Mouse (Mus musculus): ENCODE results near the gene Fam187b. TPM values are rescaled to one million over a fixed set of nuclear protein-coding genes. Genes with fewer than 3 reads are reported as not detected.

Fam187b gene
- polyA plus RNA-seq, 1 experiment from 2014 or later = 2.5 TPM

DNA sequence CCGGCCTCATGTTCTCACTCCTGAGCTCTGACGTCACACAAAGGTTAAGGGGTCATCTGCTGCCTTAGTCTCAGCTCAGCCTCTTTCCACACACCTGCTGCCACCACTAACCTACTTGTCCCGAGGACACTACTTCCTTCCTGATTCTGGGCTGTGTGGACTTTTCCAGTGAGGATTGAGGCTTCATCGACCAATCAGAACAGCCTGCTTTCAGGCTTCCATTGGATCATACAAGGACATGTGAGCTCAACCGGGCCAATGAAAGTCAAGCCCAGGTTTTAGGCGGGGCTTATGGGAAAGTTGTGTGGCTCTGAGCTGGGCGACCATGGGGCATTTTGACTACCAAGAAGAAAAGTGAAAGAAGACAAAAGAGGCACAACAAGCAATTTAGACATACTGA, 63.3 kb downstream of the Fam187b start:
- H3K9me3 ChIP-seq = no peaks in the 10 kb centered on the region
- H3K27me3 ChIP-seq (ENCODE audit: insufficient read depth, poor library complexity, severe bottlenecking) = peaks cover 21% of the 10 kb centered on the region
- no peak overlapping the region for H3K4me3 ChIP-seq
- H3K27ac ChIP-seq = no peak overlapping the region
- no peaks in the 10 kb centered on the region for H3K36me3 ChIP-seq
- 83% methylated on average over 7 of the region's 7 CpGs for WGBS
- no peak for DNase-seq (ENCODE audit: low spot score)
- H3K4me1 ChIP-seq = peaks cover 5% of the 10 kb centered on the region

DNA sequence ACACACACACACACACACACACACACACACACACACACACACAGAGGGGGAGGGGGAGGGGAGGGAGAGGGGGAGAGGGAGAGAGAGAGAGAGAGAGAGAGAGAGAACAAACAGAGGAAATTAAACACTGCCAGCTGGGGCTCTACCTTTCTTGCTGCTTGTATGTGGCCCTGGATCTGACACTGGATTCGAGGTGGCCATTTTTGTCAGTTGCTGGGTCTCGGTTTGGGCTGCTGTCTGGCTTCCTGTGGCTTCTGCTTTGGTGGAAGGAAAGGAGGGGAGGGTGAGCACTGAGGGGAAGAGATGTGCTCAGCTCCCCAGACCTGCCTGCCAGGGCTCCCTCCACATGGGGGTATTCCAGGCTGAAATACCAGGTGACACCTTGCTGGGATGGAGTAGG, 64.1 kb downstream of the Fam187b start:
- no peak overlapping the region for H3K27ac ChIP-seq
- H3K4me3 ChIP-seq = no peak overlapping the region
- WGBS = 80% methylated on average over 2 of the region's 2 CpGs
- H3K9me3 ChIP-seq = no peaks in the 10 kb centered on the region
- H3K4me1 ChIP-seq = peaks cover 12% of the 10 kb centered on the region
- H3K27me3 ChIP-seq (ENCODE audit: insufficient read depth, poor library complexity, severe bottlenecking) = peaks cover 28% of the 10 kb centered on the region
- no peaks in the 10 kb centered on the region for H3K36me3 ChIP-seq
- no peak for DNase-seq (ENCODE audit: low spot score)

DNA sequence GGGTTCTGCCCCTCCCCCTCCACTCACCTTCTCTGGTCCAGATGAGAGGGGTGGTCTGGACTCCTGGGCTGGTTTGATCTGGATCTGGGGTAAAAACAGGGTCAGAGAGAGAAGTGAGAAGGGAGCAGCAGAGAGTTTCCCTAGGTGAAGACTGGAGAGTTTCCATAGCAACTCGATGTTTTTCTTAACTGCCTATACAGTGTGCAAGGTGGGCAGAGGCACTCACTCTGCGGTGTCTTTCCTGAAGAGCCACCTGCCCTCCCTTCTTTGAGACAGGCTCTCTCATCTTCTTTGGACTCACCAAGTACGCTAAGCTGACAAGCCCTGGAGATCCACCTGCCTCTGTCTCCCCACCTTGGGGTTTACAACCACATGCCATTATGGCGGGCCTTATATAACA, 65.4 kb downstream of the Fam187b start:
- Histone ChIP-seq H3K27me3 (ENCODE audit: insufficient read depth, poor library complexity, severe bottlenecking) (peaks cover 42% of the 10 kb centered on the region), H3K27ac (no peak overlapping the region), H3K9me3 (no peaks in the 10 kb centered on the region), H3K4me3 (no peak overlapping the region), H3K4me1 (peaks cover 14% of the 10 kb centered on the region), H3K36me3 (no peaks in the 10 kb centered on the region)
- no peak for DNase-seq (ENCODE audit: low spot score)
- 78% methylated on average over 4 of the region's 4 CpGs for WGBS

Other genes with a start within 250 kb of the Fam187b start
- gene Tmem147, start 244.2 kb upstream of the Fam187b start, polyA plus RNA-seq (2016; fragmentation: Nextera tagmentation; extraction: Ambion mirVana) = 183 and 189 TPM in 2 replicates
- 0.23 and 0.48 TPM in 2 replicates for gene Gapdhs, start 230.1 kb upstream of the Fam187b start, polyA plus RNA-seq (2016; fragmentation: Nextera tagmentation; extraction: Ambion mirVana)
- 0.84 and 1.1 TPM in 2 replicates for gene Sbsn, start 222.3 kb upstream of the Fam187b start, polyA plus RNA-seq (2016; fragmentation: Nextera tagmentation; extraction: Ambion mirVana)
- 0.39 and 0.81 TPM in 2 replicates for gene Dmkn, start 210.0 kb upstream of the Fam187b start, polyA plus RNA-seq (2016; fragmentation: Nextera tagmentation; extraction: Ambion mirVana)
- not detected in 2 replicates for gene Krtdap, start 185.9 kb upstream of the Fam187b start, polyA plus RNA-seq (2016; fragmentation: Nextera tagmentation; extraction: Ambion mirVana)
- 0.20 TPM in 1 of 2 replicates, not detected in the other for gene Ffar2, start 150.0 kb upstream of the Fam187b start, polyA plus RNA-seq (2016; fragmentation: Nextera tagmentation; extraction: Ambion mirVana)
- gene Ffar3, start 117.6 kb upstream of the Fam187b start, polyA plus RNA-seq (2016; fragmentation: Nextera tagmentation; extraction: Ambion mirVana) = 0.10 and 0.17 TPM in 2 replicates
- not detected in 2 replicates for gene Ffar1, start 112.2 kb upstream of the Fam187b start, polyA plus RNA-seq (2016; fragmentation: Nextera tagmentation; extraction: Ambion mirVana)
- gene Cd22, start 93.4 kb upstream of the Fam187b start, polyA plus RNA-seq (2016; fragmentation: Nextera tagmentation; extraction: Ambion mirVana) = not detected in 2 replicates
- 0.30 and 0.38 TPM in 2 replicates for gene Mag, start 58.9 kb upstream of the Fam187b start, polyA plus RNA-seq (2016; fragmentation: Nextera tagmentation; extraction: Ambion mirVana)
- gene Hamp2, start 49.1 kb upstream of the Fam187b start, polyA plus RNA-seq (2016; fragmentation: Nextera tagmentation; extraction: Ambion mirVana) = not detected in 2 replicates
- gene Hamp, start 29.8 kb upstream of the Fam187b start, polyA plus RNA-seq (2016; fragmentation: Nextera tagmentation; extraction: Ambion mirVana) = not detected in 2 replicates
- gene Usf2, start 17.0 kb upstream of the Fam187b start, polyA plus RNA-seq (2016; fragmentation: Nextera tagmentation; extraction: Ambion mirVana) = 15.0 and 26.9 TPM in 2 replicates
- 16.6 and 40.3 TPM in 2 replicates for gene Lsr, start 326 bp upstream of the Fam187b start, polyA plus RNA-seq (2016; fragmentation: Nextera tagmentation; extraction: Ambion mirVana)
- 24.3 and 26.4 TPM in 2 replicates for gene Fxyd5, start 68.7 kb downstream of the Fam187b start, polyA plus RNA-seq (2016; fragmentation: Nextera tagmentation; extraction: Ambion mirVana)
- gene Fxyd7, start 77.7 kb downstream of the Fam187b start, polyA plus RNA-seq (2016; fragmentation: Nextera tagmentation; extraction: Ambion mirVana) = 0.22 and 1.5 TPM in 2 replicates
- gene Fxyd1, start 83.4 kb downstream of the Fam187b start, polyA plus RNA-seq (2016; fragmentation: Nextera tagmentation; extraction: Ambion mirVana) = 167 and 365 TPM in 2 replicates
- gene Lgi4, start 85.6 kb downstream of the Fam187b start, polyA plus RNA-seq (2016; fragmentation: Nextera tagmentation; extraction: Ambion mirVana) = 0.27 and 0.41 TPM in 2 replicates
- gene Fxyd3, start 102.9 kb downstream of the Fam187b start, polyA plus RNA-seq (2016; fragmentation: Nextera tagmentation; extraction: Ambion mirVana) = 0.53 and 2.0 TPM in 2 replicates
- gene Hpn, start 141.5 kb downstream of the Fam187b start, polyA plus RNA-seq (2016; fragmentation: Nextera tagmentation; extraction: Ambion mirVana) = 3.6 and 15.0 TPM in 2 replicates
- 3.9 and 4.3 TPM in 2 replicates for gene Scn1b, start 153.2 kb downstream of the Fam187b start, polyA plus RNA-seq (2016; fragmentation: Nextera tagmentation; extraction: Ambion mirVana)
- gene Gramd1a, start 182.1 kb downstream of the Fam187b start, polyA plus RNA-seq (2016; fragmentation: Nextera tagmentation; extraction: Ambion mirVana) = 58.1 and 70.9 TPM in 2 replicates